Mouse (Mus musculus): ENCODE data around the gene Gm44502. TPM values are rescaled to one million over a fixed set of nuclear protein-coding genes. Genes with fewer than 3 reads are reported as not detected.

The Gm44502 gene
- total RNA-seq, 2 experiments from 2014 or later, result 0.66 TPM; not detected in 1

DNA sequence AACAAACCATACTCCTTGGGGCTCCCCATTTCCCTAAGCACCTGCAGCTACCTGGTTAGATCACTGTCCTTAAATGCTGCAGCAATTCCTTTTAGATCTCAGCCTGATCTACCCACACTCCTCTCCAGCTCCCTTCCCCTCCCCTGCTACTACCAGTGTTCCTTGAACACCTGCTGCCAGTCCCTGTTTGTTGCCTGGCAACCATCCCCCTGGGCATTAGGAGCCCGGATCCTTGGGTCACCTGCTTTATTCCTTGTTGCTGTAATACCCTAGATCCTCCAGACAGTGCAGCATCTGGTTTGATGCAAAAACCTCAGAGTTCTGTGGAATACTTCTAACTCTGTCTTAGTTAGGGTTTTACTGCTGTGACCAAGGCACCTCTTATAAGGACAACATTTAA, 35.6 kb upstream of the Gm44502 start:
- no peak for TF ChIP-seq CTCF (conservative IDR thresholded peaks at IDR 0.05)
- no peak for DNase-seq (ENCODE audit: low spot score in 2 of 2)
- H3K27ac ChIP-seq, result no peak overlapping the region
- H3K4me3 ChIP-seq, result no peak overlapping the region

DNA sequence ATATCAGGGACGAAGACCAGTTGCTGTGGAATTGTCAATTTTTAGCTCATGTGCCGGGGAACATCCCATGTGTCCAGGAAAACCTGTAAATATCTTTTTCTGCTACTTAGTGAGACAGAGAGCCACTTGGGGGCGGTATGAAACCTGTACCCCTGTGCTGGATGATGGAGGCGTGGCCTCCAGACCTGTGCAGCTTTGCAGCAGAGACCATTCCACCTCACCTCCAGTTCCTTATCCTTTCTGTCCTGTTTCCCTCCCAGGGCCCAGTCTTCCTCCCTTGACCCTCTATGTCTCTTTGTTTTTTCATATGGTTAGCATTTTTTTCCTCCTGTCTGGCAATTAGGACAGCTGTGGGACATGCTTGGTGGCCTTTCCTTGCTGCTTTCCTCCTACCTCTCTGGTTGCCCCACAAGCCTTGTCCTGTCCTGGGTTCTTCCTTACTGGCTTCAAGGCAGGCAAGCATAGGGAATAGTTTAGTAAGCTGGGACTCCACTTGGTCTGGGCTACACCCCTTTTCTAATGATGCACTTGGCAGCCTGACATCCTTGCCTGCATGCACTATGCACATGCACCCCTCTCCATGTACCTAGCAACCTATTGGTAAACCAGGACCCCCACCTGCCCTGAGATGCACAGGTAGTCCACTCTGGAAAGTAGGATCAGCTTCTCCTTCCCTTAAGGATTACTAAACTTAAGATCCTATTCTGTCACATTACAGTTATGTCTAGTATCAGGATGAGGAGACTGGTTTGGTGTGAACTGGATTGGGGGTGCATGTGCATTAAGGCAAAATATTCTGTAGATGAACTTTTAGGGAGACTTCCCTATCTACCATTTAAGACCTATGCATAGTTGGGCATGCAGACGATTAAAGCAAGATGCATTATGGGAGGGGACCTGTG, 34.1 kb upstream of the Gm44502 start:
- Histone ChIP-seq H3K4me3 (no peak overlapping the region), H3K27ac (no peak overlapping the region)
- peak; percentile 62 for TF ChIP-seq CTCF (conservative IDR thresholded peaks at IDR 0.05)
- no peak for DNase-seq (ENCODE audit: low spot score in 2 of 2)

DNA sequence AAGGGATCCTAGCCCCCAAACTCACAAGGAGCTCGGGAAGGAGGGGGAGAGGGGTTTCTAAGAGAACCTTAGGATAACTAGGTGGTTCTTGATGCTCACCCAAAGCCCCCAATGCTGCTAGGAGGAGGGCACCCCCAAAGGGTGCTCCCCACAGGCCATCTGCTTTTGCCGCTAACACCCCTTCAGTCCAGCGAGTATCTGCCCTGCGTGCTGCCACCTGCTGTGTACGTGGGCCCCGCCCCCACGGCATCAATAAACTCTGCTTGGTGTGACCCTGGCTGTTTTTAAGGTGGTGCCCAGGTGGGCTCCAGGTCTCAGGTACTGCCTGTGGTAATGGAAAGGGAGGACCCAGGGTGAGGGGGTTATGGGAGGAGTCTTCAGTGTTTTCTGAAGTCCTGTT, 32.7 kb upstream of the Gm44502 start:
- H3K27ac ChIP-seq, result no peak overlapping the region
- H3K4me3 ChIP-seq, result no peak overlapping the region
- no peak for TF ChIP-seq CTCF (conservative IDR thresholded peaks at IDR 0.05)
- no peak for DNase-seq (ENCODE audit: low spot score in 2 of 2)

DNA sequence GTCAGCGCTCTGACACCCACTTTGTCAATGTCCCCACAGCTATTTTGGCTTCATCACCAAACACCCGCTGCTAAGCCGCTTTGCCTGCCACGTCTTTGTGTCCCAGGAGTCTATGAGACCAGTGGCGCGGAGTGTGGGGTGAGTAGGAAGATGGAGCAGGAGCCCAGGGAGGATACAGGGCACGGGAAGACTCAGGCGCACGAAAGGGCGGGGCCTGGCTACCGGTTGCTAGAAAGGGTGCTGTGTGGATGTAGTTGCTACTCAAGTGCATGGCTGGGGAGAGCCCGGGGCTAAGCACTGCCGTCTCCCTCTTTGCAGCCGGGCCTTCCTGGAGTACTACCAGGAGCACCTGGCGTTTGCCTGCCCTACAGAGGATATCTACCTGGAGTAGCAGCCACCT, 31.8 kb upstream of the Gm44502 start:
- TF ChIP-seq CTCF (conservative IDR thresholded peaks at IDR 0.05), result no peak
- no peak for DNase-seq (ENCODE audit: low spot score in 2 of 2)
- Histone ChIP-seq H3K27ac (no peak overlapping the region), H3K4me3 (no peak overlapping the region)

DNA sequence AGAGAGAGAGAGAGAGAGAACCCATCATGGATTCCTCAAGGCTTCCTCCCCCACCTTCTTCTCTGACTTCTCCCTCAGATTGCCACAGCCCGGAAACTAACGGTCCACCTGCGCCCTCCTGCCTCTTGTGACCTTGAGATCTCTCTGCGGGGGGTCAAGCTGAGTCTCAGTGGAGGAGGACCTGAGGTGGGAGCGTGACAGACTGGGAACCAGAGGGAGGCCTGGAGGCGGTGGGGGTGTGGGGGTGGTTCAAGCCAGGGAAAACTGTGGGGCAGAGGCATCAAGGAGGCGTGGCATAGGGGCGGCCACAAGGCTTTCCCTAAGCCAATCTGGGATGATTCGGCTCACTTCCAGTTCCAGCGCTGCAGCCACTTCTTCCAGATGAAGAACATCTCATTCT, 30.8 kb upstream of the Gm44502 start:
- H3K4me3 ChIP-seq, result no peak overlapping the region
- no peak overlapping the region for H3K27ac ChIP-seq
- no peak for TF ChIP-seq CTCF (conservative IDR thresholded peaks at IDR 0.05)
- DNase-seq (ENCODE audit: low spot score in 2 of 2), result no peak

DNA sequence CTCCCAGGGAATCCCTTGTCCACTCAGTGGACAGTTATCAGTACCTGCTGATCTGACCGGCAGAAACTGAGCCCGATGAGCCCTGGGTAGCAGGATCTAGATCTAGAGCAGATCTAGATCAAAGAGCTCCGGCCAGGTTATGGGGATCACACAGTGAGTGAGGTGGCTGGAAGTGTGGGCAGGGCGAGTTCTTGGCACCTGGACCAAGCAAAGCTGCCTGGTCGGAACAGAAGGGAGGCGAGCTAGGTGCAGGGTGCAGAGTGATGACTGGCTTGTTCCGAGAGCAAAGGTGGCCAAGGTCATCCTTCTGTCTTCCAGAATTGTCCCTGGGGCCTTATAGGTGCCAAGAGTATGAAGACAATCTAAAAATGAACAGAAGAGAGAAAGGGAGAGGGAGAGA, 30.3 kb upstream of the Gm44502 start:
- H3K27ac ChIP-seq, result no peak overlapping the region
- H3K4me3 ChIP-seq, result no peak overlapping the region
- no peak for TF ChIP-seq CTCF (conservative IDR thresholded peaks at IDR 0.05)
- DNase-seq (ENCODE audit: low spot score in 2 of 2), result no peak

DNA sequence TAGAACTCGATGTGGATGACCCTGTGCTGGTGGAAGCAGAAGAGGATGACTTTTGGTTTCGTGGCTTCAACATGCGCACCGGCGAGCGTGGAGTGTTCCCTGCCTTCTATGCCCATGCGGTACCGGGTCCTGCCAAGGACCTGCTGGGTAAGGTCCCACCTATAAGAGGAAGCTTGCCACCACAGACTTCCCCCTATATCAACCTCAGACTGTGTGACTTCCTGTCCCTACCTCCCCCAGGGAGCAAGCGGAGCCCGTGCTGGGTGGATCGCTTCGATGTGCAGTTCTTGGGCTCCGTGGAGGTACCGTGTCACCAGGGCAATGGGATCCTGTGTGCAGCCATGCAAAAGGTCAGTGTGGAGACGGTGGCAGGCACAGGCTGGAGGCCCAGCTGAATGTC, 29.4 kb upstream of the Gm44502 start:
- no peak overlapping the region for H3K27ac ChIP-seq
- no peak for DNase-seq (ENCODE audit: low spot score in 2 of 2)
- TF ChIP-seq CTCF (conservative IDR thresholded peaks at IDR 0.05), result no peak
- no peak overlapping the region for H3K4me3 ChIP-seq

DNA sequence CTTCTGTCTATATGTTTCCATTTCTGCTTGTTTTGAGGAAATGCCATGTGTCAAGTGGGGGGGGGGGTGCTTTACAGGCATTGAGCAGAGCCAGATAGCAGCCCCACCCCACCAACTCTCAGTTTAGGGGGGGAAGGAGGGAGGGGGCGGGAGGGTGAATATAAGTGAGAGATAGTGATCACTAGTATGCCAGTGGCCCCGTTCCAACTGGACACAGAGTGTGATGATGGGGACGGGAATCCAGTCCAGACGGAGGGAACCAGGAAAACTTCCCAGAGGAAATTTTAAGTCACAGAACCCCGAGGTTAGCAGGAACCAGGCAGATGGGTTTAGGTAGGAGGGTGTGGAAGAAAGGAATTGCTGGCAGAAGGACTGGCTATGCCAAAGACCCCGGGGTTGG, 26.1 kb upstream of the Gm44502 start:
- Histone ChIP-seq H3K27ac (peak overlapping the region; percentile 10; the same call in 1 of the 2 replicates), H3K4me3 (peak overlapping the region; percentile 82)
- DNase-seq (ENCODE audit: low spot score in 2 of 2), result no peak
- no peak for TF ChIP-seq CTCF (conservative IDR thresholded peaks at IDR 0.05)

DNA sequence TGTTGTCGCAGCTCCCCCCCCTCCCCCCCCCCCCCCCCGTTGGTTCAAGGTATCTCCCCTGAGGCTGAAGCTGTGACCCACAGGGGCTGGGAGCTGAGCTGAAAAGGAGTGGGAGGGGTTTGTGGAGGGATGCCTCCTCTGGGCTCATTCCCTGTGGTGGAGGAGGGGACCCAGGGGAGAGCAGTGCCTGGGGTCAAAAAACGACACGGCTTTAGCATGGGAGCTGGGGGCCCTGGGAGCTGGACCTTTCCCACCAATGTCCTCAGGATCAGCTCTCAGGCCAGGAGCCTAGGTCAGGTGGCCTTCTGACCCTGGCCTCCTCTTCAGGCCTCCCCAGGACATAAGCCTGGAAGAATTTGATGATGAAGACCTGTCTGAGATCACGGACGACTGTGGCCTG, 25.4 kb upstream of the Gm44502 start:
- no peak for DNase-seq (ENCODE audit: low spot score in 2 of 2)
- H3K4me3 ChIP-seq, result peak overlapping the region; percentile 82
- no peak for TF ChIP-seq CTCF (conservative IDR thresholded peaks at IDR 0.05)
- peak overlapping the region; percentile 96; the same call in 1 of the 2 replicates for H3K27ac ChIP-seq

DNA sequence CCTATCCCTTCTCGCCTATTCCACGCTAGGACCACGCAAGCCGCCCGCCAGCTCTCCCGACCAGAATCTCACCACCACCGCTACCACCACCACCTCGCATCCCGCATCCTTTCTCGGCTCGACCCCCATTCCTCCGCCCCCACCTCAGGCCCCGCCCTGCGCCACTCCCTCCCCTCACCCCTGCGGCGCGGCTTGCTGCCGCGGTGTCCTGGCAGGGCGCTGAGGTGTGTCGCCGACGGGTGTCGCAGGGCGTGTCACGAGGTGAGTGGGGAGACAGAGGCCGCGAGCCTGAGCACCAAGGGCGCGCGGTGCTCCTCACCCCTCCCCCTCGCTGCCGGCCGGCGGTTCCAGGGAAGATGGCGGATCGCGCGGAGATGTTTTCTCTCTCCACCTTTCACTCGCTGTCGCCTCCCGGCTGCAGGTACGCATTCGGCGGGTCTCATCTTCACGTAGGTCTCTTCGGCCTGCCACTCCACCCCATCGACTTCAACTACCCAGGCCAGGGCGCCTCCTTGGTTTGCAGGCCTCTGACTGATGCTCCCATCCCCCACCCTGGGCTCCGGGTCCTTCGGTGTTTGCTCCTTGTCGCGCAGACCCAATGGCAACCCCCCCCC, 24.5 kb upstream of the Gm44502 start, which contains the start of gene Mapk8ip2:
TSS of gene Mapk8ip2 (plus strand) at position 49 of the 614 bp plus-strand sequence.
- Histone ChIP-seq H3K27ac (peak within 1 kb of the TSS; percentile 96), H3K4me3 (peak within 1 kb of the TSS; percentile 82)
- TF ChIP-seq CTCF (conservative IDR thresholded peaks at IDR 0.05), result no peak
- peak in 1 of 2 experiments; percentile 57 for DNase-seq (ENCODE audit: low spot score in 2 of 2)

DNA sequence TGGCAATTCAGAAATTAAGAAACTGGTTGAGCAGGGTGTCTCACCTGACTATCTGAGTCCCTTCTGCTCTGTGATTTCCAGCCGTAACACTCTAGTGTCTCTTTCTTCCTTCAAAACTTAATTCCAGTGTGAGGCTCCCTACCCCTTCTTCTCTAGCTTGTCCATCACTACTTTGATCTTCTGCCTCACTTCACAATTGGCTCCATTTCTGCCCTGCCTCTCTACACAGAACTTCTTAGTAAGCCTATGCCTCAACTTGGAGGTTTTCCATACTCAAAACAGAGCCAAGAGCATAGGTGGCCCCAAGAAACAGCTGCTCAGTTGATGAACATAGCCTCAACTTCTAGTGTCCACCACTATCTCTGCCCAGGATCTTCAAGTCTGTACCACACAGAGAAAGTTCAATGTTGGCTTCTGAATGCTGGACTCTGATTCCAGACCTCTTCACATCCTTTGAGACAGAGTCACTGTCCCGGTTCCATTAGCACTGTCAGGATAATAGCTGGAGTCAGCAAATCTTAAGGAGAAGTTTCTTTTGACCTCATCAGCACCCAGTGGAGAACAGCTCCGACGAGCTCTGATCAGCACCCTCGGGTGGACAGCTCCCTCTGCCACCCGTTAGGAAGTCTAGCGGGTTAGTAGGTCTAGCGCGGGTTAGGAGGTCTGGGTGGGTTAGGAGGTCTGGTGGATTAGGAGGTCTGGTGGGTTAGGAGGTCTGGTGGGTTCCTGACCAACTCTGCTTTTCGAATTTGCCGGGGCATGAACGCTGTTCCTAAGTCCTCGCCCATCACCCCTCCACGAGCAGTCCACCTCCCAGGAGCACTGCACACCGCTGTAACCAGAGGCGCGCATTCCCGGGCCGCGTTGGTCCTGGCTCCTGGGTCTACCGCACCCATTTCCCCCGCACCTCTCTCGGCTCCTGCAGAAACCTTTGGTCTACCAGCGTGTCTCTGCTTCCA, 23.7 kb upstream of the Gm44502 start:
- no peak for DNase-seq (ENCODE audit: low spot score in 2 of 2)
- peak overlapping the region; percentile 82 for H3K4me3 ChIP-seq
- no peak for TF ChIP-seq CTCF (conservative IDR thresholded peaks at IDR 0.05)
- H3K27ac ChIP-seq, result peak overlapping the region; percentile 96

DNA sequence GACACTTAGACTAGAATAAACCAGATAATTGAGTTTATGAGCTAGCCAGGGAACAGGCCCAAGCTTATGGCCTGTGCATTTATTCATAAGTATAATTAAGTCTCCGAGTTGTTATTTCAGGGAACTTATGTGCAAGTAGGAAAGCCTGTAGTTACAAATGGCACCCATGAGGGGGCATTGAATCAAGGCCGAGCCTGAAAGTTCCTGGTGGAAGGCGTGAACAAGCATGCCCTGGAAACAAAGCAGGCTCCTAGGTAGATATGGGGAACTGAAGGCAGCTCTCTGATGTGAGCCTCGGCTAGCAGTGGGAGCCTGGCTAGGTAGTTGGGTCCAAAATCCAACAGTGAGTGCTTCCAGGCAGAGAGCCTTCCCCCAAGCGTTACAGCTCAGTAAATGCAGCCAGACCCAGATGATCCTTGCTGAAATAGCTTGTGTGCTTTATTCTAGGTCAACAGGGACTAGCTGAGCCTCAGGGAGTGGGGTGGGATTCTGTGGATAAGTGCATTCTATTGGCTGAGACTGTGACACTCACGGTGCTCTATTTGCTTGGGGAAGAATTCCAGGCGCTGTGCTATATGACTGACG, 13.1 kb upstream of the Gm44502 start:
- Histone ChIP-seq H3K4me3 (no peak overlapping the region), H3K27ac (no peak overlapping the region)
- TF ChIP-seq CTCF (conservative IDR thresholded peaks at IDR 0.05), result peak; percentile 74
- no peak for DNase-seq (ENCODE audit: low spot score in 2 of 2)

All from layer of hippocampus, adult 2 months (tissue).